Mouse (Mus musculus): ENCODE data around the gene Zfp423. TPM values are rescaled to one million over a fixed set of nuclear protein-coding genes. Genes with fewer than 3 reads are reported as not detected.

Gene Zfp423
- total RNA-seq, 2 experiments from 2014 or later, result 11.5 to 19.6 TPM

GRCm38 (mm10) chr8:87956001-87956400 lies 3.4 kb downstream of the Zfp423 start:
- no peak for DNase-seq
- intact Hi-C loops (cut with DNase I), result no loop called here

- no peak for DNase-seq
- intact Hi-C loops (cut with DNase I), result no loop called here
These were observed 5.9 kb downstream of the Zfp423 start for GRCm38 (mm10) chr8:87953473-87953872.

DNA sequence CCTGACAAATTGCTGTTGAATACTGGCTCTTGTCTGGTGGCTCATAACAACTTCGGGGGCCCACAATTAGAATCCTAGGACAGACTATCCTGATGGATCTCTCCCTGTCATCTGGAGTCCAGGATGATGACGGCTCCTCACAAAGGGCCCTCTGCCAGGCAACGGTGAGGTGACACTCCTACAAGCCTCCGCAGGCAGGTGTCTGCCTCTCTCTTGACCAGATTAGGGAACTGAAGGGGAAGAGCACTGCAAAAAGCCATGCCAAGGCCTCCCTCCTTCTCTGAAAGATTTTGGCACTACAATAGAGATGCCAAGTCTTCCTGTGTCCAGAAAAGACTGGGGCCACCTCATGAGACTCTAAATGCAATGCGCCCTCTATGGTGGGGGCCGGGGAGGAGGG lies 7.1 kb downstream of the Zfp423 start:
- DNase-seq, result no peak
- intact Hi-C loops (cut with DNase I), result no loop called here

GRCm38 (mm10) chr8:87944225-87944934 lies 15.0 kb downstream of the Zfp423 start:
- intact Hi-C loops (cut with DNase I), result no loop called here
- DNase-seq, result no peak

GRCm38 (mm10) chr8:87943651-87944091 lies 15.7 kb downstream of the Zfp423 start:
- intact Hi-C loops (cut with DNase I), result no loop called here
- DNase-seq, result no peak

DNA sequence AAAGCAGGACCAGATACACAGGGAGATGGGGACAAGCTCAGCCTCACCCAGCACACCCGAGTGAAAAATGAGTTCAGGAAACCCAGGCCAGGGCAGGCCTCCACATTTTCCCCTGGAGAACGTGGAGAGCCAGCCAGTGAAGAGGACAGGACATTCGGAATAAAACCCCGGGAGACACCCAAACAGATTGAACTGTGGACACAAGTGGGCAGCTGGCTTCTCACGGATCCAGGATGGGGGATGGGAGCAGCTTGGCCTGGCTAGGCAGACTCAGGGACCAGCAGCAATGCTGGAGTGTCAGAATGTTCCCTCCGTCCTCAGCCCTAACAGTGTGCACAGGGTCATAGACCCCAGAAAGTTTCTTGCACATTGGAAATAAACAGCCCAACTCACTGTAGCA lies 18.7 kb downstream of the Zfp423 start:
- peak in 1 of 2 experiments; percentile 75 for DNase-seq
- intact Hi-C loops (cut with DNase I), result no loop called here

DNA sequence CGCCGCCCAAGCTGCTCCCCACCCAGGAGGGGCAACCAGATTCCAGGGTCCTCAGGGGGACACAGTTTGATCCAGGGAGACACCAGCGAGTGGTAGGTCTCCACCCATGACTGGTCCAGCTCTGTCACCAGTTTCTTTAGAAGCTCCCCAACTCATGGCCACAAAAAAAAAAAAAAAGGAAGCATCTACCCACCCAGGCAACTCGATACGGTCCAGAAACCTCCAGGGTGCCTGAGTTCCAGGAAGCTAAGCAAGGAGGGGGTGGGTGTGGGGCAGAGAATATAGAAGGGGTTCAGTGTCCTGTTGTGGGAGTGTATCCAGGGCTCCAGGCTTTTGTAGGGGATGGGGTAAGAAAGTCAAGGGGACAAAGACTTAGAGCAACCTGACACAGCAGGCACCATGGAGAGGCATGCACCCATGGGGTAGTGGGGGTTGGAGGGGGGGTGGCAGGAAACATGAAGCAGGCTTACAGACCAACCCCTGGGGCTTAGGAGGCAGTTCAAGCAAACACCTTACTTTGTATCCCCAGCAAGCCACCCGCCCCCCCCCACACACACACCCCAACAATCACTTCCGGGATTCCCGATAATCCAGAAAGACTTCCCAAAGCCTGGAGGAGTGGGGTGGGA lies 20.0 kb downstream of the Zfp423 start:
- intact Hi-C loops (cut with DNase I), result loop anchor here (2.0 kb wide), 1 partner anchor 19 kb away; the partner anchor contains the start of gene Zfp423

GRCm38 (mm10) chr8:87938351-87939232 lies 20.8 kb downstream of the Zfp423 start:
- intact Hi-C loops (cut with DNase I), result loop anchor here (2.0 kb wide), 1 partner anchor 20 kb away; the partner anchor contains the start of gene Zfp423

More for the DNA sequence above, 20.0 kb downstream of the Zfp423 start:
- no peak for DNase-seq

DNA sequence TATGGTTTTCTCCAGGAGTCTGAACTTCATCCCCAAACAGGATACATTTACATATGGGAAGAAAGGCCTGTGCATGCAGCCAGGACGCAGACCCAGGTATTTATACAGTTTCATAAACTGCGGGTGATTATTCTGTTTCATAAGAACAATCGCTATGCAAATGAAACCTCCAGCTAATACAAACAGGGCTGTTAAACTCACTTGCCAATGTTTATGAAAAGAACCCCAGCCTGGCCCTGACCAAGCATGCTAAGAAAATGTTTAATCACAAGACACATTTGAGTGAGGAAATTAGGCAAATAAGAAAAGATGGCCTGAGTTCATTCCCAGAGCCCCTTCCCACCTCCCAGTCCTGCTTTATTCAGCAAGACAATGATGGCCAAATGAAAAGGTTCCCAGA lies 22.2 kb downstream of the Zfp423 start:
- intact Hi-C loops (cut with DNase I), result no loop called here
- no peak for DNase-seq

More at GRCm38 (mm10) chr8:87938351-87939232, 20.8 kb downstream of the Zfp423 start:
- peak; percentile 68 to 80 for DNase-seq

GRCm38 (mm10) chr8:87935088-87935680 lies 24.2 kb downstream of the Zfp423 start:
- intact Hi-C loops (cut with DNase I), result no loop called here
- DNase-seq, result no peak

DNA sequence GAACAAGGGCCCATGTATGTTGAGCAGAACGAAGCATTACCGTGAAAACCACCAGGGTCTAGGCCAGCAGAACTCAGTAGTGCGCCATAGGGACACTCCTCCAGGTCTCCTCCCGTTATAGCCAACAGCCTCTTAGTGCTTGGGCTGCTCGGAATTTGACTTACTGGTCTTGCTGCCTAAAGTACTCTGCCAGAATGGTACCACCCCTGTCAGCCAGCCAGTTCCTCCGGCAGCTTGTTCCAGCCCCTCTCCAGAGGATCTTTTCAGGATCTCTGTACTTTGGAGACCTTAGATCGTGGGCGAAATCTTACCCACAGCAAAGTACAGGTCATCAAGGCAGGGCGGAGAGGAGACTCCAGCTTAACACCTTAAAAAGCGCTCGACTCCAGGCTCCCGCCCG lies 25.2 kb downstream of the Zfp423 start:
- DNase-seq, result no peak
- intact Hi-C loops (cut with DNase I), result no loop called here

GRCm38 (mm10) chr8:87933752-87934151 lies 25.6 kb downstream of the Zfp423 start:
- DNase-seq, result no peak
- intact Hi-C loops (cut with DNase I), result no loop called here

DNA sequence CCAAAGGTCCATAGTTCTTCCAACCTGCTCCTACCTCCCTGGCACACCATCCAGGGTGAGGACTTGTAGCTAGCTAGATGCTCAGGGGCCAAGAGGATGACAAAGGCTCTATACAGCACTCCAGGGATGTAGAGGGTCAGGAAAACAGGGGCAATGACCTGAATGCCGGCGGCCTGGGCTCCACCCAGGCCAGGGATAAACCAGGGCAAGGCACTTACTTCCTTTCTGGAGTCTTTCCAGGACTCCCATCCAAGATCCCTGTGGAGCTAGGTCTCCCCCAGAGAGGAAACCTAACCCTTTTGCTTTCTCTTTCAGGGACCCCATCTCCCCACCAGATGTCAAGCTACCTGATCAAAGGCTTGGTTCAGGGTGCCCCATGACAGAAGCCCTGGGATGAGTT lies 30.5 kb downstream of the Zfp423 start:
- DNase-seq, result no peak
- intact Hi-C loops (cut with DNase I), result no loop called here

- intact Hi-C loops (cut with DNase I), result no loop called here
- peak in 1 of 2 experiments; percentile 53 for DNase-seq
These were observed 32.2 kb downstream of the Zfp423 start for GRCm38 (mm10) chr8:87927034-87927830.

GRCm38 (mm10) chr8:87926098-87926890 lies 33.1 kb downstream of the Zfp423 start:
- intact Hi-C loops (cut with DNase I), result no loop called here

DNA sequence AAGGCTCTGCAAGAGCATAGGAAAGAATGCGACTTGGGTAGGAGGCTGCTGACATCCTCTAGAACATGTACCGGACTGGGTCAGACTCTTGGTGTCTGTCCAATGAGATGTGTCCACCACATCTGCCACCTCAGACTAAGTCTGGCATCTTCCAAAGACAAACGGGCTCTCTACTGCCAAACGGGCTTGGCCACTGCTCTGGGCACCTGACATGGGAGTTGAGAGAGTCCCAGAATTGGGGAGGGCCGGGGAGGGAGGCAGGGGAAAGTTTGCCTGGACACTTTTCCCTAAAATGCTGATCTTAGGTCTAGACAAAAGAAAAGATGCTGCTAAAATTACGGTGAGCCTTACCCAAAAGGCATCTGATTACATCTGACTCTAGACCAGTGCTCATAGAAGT lies 36.5 kb downstream of the Zfp423 start:
- intact Hi-C loops (cut with DNase I), result no loop called here
- DNase-seq, result peak in 1 of 2 experiments; percentile 25

More at GRCm38 (mm10) chr8:87926098-87926890, 33.1 kb downstream of the Zfp423 start:
- no peak for DNase-seq

- no peak for DNase-seq
- intact Hi-C loops (cut with DNase I), result no loop called here
These were observed 36.9 kb downstream of the Zfp423 start for GRCm38 (mm10) chr8:87922446-87922845.

GRCm38 (mm10) chr8:87918004-87918403 lies 41.4 kb downstream of the Zfp423 start:
- intact Hi-C loops (cut with DNase I), result no loop called here
- DNase-seq, result peak in 1 of 2 experiments; percentile 27

DNA sequence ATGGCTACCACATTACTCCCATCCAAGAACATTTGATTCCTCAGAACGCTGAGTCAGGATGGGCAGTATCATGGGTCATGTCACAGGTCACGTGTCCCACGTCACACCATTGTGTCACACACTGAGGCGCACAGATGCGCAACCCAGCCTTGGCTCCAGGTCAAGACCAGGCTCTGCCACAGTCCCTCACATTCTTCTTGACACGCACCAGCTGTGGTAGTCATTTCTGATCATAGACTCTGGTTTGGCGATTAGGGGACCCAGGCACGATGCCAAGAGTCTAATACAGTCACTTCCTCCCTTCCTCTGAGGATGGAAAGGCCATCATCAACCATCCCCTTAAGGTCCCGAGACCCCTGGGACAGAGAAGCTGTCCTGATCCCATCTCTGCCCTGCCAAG lies 43.6 kb downstream of the Zfp423 start:
- intact Hi-C loops (cut with DNase I), result no loop called here
- peak in 1 of 2 experiments; percentile 26 for DNase-seq
